Mouse (Mus musculus) forebrain, embryonic 16.5 days (tissue): ENCODE results near the gene Tor3a. TPM values are rescaled to one million over a fixed set of nuclear protein-coding genes. Genes with fewer than 3 reads are reported as not detected.

ENCODE experiments used
- ATAC-seq: fragments of 200-750 bp; cut with Nextera tagmentation; 2 replicates; pipeline ENCODE4 v1.8.0; 2017; ENCODE audit warnings: mild to moderate bottlenecking, moderate library complexity
- H3K27ac ChIP-seq: fragments of 300-500 bp; sonication (generic); 2 replicates; pipeline ENCODE4 v1.5.1; 2014; ENCODE audit warnings: low read length, control low read depth
- H3K27me3 ChIP-seq: fragments of 300-500 bp; sonication (generic); replicated peaks from 2 replicates; pipeline ENCODE4 v1.6.1; 2014; ENCODE audit warnings: low read length; ENCODE audit not compliant: control insufficient read depth, insufficient read depth
- H3K36me3 ChIP-seq: fragments of 300-500 bp; sonication (generic); 2 replicates; pipeline ENCODE4 v1.6.1; 2014; ENCODE audit not compliant: control insufficient read depth, insufficient read depth
- H3K4me1 ChIP-seq: fragments of 300-500 bp; sonication (generic); replicated peaks from 2 replicates; pipeline ENCODE4 v1.6.1; 2014; ENCODE audit warnings: low read length; ENCODE audit not compliant: control insufficient read depth, insufficient read depth
- H3K4me2 ChIP-seq: fragments of 300-500 bp; sonication (generic); 2 replicates; pipeline ENCODE4 v1.6.1; 2014; ENCODE audit warnings: mild to moderate bottlenecking, low read length, control low read depth
- H3K4me3 ChIP-seq: fragments of 300-500 bp; sonication (generic); replicated peaks from 2 replicates; pipeline ENCODE4 v1.5.1; 2014; ENCODE audit warnings: mild to moderate bottlenecking, low read length, control low read depth
- H3K9ac ChIP-seq: fragments of 300-500 bp; sonication (generic); replicated peaks from 2 replicates; pipeline ENCODE4 v1.6.1; 2014; ENCODE audit warnings: low read depth, low read length, control low read depth
- H3K9me3 ChIP-seq: fragments of 300-500 bp; sonication (generic); 2 replicates; pipeline ENCODE4 v1.6.1; 2016; ENCODE audit warnings: low read length; ENCODE audit not compliant: control insufficient read depth
- WGBS: fragments of 180-500 bp; shearing (Covaris S2); extraction: QIAGEN DNeasy Blood & Tissue Kit; methylation state at CpG from one replicate; pipeline ENCODE4 v1.1.7; 2014; 5-methylcytosine and 5-hydroxymethylcytosine counted together
- polyA plus RNA-seq: library from polyadenylated mRNA; unstranded; fragments of >200 nt; fragmentation: Nextera tagmentation; extraction: Ambion mirVana; gene quantifications from 2 replicates; pipeline ENCODE4 v1.2.1, GENCODE M21; 2015

The Tor3a gene
- polyA plus RNA-seq, 1 experiment from 2014 or later = 4.4 TPM

GRCm38 (mm10) chr1:156708672-156709071, 34.5 kb upstream of the Tor3a start:
- no peak for ATAC-seq

DNA sequence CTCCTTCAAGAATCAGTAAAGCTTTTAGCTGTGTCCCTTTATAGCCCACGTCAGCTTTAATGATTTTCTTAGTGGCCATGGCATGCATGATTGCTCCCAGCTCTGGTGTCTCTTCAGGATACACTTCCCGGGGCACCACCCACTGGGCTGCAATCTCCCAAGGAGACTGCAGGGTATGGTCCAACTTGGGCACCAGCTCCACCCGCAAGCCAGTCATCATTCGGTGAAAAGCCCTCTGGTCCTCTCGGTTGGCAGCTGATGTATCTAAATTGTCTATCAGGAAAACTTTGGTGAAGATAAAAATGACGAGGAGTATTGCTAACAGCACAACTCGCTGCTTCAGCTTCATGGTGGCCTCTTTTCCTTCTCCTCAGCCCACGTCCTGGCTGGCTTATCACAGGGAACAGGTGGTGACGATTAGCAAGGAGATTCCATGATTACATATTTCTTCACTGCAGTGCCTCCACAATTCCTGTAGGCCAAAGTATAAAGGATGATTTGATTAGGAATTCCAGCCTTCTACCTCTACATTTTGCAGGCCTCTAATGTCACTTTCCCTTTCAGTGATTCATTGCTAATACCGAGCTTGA, 31.6 kb upstream of the Tor3a start:
- Histone ChIP-seq H3K4me2 (no peak overlapping the region), H3K27me3 (no peaks in the 10 kb centered on the region), H3K9me3 (no peaks in the 10 kb centered on the region), H3K4me1 (peaks cover 2% of the 10 kb centered on the region; the same call in 1 of the 2 replicates), H3K4me3 (no peak overlapping the region), H3K9ac (no peak overlapping the region), H3K36me3 (peaks cover 12% of the 10 kb centered on the region), H3K27ac (no peak overlapping the region)
- 90% methylated on average over 10 of the region's 10 CpGs for WGBS
- no peak for ATAC-seq

More at GRCm38 (mm10) chr1:156708672-156709071, 34.5 kb upstream of the Tor3a start:
- no peak overlapping the region for H3K4me2 ChIP-seq
- H3K27ac ChIP-seq = no peak overlapping the region
- H3K27me3 ChIP-seq = no peaks in the 10 kb centered on the region
- peaks cover 5% of the 10 kb centered on the region; the same call in 1 of the 2 replicates for H3K4me1 ChIP-seq
- WGBS = 91% methylated on average over 3 of the region's 3 CpGs
- H3K4me3 ChIP-seq = no peak overlapping the region
- H3K9me3 ChIP-seq = no peaks in the 10 kb centered on the region
- peaks cover 6% of the 10 kb centered on the region; the same call in 1 of the 2 replicates for H3K36me3 ChIP-seq
- H3K9ac ChIP-seq = no peak overlapping the region

GRCm38 (mm10) chr1:156703444-156703843, 29.3 kb upstream of the Tor3a start:
- Histone ChIP-seq H3K9me3 (no peaks in the 10 kb centered on the region), H3K4me1 (no peaks in the 10 kb centered on the region), H3K36me3 (peaks cover 18% of the 10 kb centered on the region), H3K9ac (no peak overlapping the region), H3K27ac (no peak overlapping the region), H3K4me2 (no peak overlapping the region), H3K27me3 (no peaks in the 10 kb centered on the region), H3K4me3 (no peak overlapping the region)
- WGBS = 93% methylated on average over 4 of the region's 4 CpGs
- no peak for ATAC-seq

GRCm38 (mm10) chr1:156702151-156702550, 28.0 kb upstream of the Tor3a start:
- WGBS = 90% methylated on average over 7 of the region's 7 CpGs
- no peaks in the 10 kb centered on the region for H3K9me3 ChIP-seq
- no peak overlapping the region for H3K4me3 ChIP-seq
- no peaks in the 10 kb centered on the region for H3K27me3 ChIP-seq
- no peak for ATAC-seq
- H3K36me3 ChIP-seq = peaks cover 25% of the 10 kb centered on the region
- H3K4me1 ChIP-seq = no peaks in the 10 kb centered on the region
- no peak overlapping the region for H3K9ac ChIP-seq
- H3K27ac ChIP-seq = no peak overlapping the region
- H3K4me2 ChIP-seq = no peak overlapping the region

- no peak for ATAC-seq
- Histone ChIP-seq H3K9ac (no peak overlapping the region), H3K4me3 (no peak overlapping the region)
These were observed 12.0 kb upstream of the Tor3a start for GRCm38 (mm10) chr1:156686025-156686661.

DNA sequence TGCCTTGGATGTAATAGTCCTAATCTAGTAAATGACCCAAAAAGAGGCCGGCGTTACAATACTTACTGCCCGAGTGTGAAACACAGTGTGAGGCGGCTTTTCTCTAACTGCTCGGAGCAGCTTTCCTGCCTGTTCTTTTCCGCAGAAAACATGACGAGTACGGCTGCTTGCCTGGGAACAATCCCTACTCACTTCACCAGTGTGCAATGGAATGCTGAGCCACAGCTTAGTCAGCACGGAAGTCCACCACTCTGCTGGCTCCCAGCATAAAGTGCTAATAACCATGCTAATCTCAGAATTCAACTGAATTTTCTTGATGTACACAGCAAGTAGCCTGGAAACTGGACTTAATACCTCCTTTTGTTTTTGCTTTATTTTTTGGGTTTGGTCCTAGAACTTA, 5.4 kb upstream of the Tor3a start:
- H3K4me1 ChIP-seq = no peaks in the 10 kb centered on the region
- no peak overlapping the region for H3K4me2 ChIP-seq
- WGBS = 70% methylated on average over 9 of the region's 9 CpGs
- H3K9ac ChIP-seq = no peak overlapping the region
- H3K27me3 ChIP-seq = no peaks in the 10 kb centered on the region
- no peak overlapping the region for H3K4me3 ChIP-seq
- H3K36me3 ChIP-seq = peaks cover 5% of the 10 kb centered on the region; the same call in 1 of the 2 replicates
- H3K27ac ChIP-seq = no peak overlapping the region
- no peak for ATAC-seq
- no peaks in the 10 kb centered on the region for H3K9me3 ChIP-seq

More at GRCm38 (mm10) chr1:156686025-156686661, 12.0 kb upstream of the Tor3a start:
- Histone ChIP-seq H3K4me2 (no peak overlapping the region), H3K27ac (no peak overlapping the region), H3K27me3 (no peaks in the 10 kb centered on the region), H3K4me1 (no peaks in the 10 kb centered on the region), H3K36me3 (peaks cover 6% of the 10 kb centered on the region), H3K9me3 (no peaks in the 10 kb centered on the region)
- 48% methylated on average over 7 of the region's 7 CpGs for WGBS

DNA sequence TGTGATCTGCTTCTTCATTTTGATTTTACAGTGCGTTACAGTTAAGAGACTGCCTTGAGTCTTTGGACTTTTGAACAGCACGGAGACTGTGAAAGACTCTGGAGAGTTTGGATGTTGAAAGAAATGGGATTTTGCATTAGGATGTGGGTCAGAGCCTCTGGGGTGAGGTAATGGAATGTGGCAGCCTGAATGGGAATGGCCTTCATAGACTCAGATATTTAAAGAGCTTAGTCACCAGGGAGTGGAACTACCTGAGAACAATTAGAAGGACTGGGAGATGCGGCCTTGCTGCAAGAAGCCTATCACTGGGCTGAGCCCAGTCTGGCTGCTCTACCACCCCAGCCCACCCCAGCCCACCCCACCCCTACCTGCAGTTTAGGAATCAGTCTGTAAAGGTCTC, 3.1 kb upstream of the Tor3a start:
- no peak overlapping the region for H3K27ac ChIP-seq
- no peaks in the 10 kb centered on the region for H3K9me3 ChIP-seq
- no peak overlapping the region for H3K4me3 ChIP-seq
- no peak for ATAC-seq
- WGBS = 71% methylated on average over 3 of the region's 3 CpGs
- H3K4me1 ChIP-seq = peaks cover 6% of the 10 kb centered on the region
- H3K27me3 ChIP-seq = no peaks in the 10 kb centered on the region
- 0 out of 2 replicates have a peak, but pooled peaks cover 5% of the 10 kb centered on the region for H3K36me3 ChIP-seq
- no peak overlapping the region for H3K9ac ChIP-seq
- no peak overlapping the region for H3K4me2 ChIP-seq

- Histone ChIP-seq H3K4me3 (no peak overlapping the region), H3K36me3 (0 out of 2 replicates have a peak, but pooled peaks cover 5% of the 10 kb centered on the region), H3K27me3 (no peaks in the 10 kb centered on the region), H3K27ac (no peak overlapping the region), H3K4me1 (peaks cover 6% of the 10 kb centered on the region), H3K4me2 (no peak overlapping the region), H3K9me3 (no peaks in the 10 kb centered on the region), H3K9ac (no peak overlapping the region)
- 71% methylated on average over 5 of the region's 5 CpGs for WGBS
- no peak for ATAC-seq
These were observed 2.4 kb upstream of the Tor3a start for GRCm38 (mm10) chr1:156676596-156676995.

DNA sequence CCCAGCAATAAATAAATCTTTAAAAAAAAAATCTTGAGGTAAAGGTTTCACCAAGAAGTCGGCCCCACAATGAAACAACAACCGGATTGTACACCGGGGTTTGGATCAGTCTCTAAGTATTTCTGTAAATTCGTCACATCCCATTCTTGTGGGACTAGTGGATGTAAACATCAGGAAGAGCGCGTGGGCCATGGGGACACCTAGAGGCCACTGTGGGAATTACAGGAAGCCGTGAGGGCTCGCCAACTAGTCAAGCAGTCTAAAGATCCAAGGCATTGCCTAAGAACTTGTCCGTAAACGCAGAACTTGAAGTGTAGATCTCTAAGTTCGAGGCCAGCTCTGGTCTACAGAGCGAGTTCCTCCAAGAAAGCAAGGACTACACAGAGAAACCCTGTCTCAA, 2.0 kb upstream of the Tor3a start:
- Histone ChIP-seq H3K27me3 (no peaks in the 10 kb centered on the region), H3K36me3 (0 out of 2 replicates have a peak, but pooled peaks cover 5% of the 10 kb centered on the region), H3K4me1 (peaks cover 6% of the 10 kb centered on the region), H3K9ac (no peak overlapping the region), H3K4me3 (no peak overlapping the region), H3K9me3 (no peaks in the 10 kb centered on the region), H3K4me2 (no peak overlapping the region), H3K27ac (no peak overlapping the region)
- ATAC-seq = no peak
- WGBS = 42% methylated on average over 12 of the region's 12 CpGs
